Mouse (Mus musculus) right cerebral cortex, postnatal 25 days (tissue): Measurements from ENCODE around the gene Hgfac.

Source experiments
- DNase-seq: peaks from one replicate; pipeline ENCODE4 v3.0.0; 2022

Hgfac gene

DNA sequence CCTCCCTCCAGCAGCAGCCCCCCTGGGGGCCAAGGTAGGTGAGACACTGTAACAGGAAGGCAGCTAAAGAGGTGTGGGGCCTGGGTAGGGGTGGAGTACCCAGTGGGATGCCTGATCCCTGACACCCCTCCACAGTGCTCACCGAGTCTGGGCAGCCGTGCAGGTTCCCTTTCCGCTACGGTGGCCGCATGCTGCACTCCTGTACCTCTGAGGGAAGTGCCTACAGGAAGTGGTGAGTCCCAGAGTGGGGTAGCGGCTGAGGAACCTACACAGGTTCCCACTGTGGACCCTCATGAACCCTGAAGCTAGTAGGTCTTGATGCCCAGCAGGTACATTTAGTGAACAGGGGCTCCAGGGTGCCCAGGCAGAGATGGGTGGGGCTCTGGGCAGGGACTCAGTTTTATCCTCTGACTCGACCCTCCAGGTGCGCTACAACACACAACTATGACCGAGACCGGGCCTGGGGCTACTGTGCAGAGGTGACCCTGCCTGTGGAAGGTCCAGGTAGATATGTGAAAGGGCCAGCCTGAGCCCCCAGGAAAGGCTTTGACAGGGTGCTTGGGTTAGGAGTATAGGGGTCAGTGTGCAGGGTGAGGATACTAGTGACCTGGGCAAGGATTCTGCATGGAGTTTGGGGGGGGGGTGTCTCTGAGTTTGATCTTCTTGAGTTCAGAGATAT lies 1.3 kb downstream of the Hgfac start:
- no peak for DNase-seq

- peak; percentile 45 for DNase-seq
Measured at GRCm38 (mm10) chr5:35043110-35043451, 1.8 kb downstream of the Hgfac start.

GRCm38 (mm10) chr5:35050541-35050940 lies 9.2 kb downstream of the Hgfac start:
- DNase-seq = no peak

DNA sequence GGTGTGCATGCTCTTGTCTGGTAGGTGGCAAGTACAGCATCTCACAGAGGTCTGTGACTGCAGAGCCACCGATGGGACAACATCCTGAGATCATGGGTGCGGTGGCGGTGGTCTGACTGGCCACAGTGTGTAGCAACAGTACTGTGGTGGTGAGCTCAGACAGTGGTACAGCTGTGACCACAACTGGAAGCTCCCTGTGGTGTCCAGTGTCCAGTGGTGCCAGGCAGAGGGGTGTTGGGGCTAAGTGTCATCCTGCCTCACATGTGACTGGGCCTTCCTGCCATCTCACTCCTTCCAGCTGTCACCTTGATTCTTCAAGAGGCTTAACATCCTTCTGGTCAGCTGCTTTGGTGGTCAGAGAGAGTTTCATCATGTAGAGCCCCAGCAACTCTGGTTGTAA lies 13.3 kb downstream of the Hgfac start:
- no peak for DNase-seq

DNA sequence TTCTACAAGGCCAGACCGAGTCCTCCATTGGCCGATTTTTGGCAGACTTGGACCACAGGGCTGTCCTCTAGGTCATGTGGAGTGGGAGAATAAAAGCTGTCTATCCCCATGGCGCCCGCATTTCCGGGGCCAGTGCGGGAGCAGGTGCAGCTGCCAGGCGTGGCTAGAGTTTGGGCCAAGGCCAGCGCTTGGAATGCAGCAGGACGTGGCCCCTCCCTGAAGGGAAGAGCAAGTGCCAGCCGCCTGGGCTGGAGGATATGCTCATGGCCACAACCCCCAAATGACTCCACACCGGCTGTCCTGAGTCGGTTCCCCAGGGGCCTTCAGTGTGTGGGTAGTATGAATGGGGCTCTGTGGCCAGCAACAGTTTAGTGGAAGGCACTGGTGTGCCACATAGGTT lies 13.8 kb downstream of the Hgfac start:
- DNase-seq = no peak

DNA sequence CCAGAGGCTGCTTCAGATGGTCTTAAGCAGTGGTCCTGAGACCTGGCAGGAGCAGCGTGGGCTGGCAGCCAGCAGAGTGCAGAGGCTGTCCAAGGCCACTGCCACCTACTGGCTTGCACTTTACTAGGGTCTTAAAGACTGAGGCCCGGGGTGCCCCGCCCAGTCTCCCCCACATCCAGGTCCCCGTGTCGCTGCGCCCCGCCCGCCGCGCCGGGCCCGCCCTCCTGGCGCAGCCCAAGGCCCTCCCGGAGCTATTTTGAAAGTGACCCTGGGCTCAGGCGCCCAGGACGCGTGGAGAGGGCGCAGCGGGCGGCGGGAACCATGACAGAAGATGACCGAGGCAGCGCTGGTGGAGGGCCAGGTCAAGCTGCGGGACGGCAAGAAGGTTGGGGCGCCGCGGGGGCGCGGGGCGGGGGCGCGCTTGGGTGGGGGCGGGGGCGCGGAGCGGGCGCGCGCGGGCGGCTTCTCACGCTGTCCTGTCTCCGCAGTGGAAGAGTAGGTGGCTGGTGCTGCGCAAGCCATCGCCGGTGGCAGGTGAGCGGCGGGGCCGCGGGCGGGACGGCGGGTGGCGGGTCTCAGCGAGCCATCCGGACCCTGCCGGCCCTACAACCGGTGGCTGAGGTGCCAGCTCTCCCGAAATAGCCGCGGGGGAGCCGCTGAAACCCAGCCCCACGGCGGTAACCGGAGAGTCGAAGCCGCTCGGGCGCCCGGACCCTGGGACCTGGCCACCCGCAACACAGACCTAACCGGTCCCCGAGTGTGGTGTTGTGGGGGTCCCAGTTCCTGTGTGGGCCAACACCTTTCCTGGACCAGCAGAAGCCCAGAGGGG lies 15.5 kb downstream of the Hgfac start, which contains the start of gene Dok7:
Gene Dok7, plus strand, starts transcription at position 163 of the 829 bp plus-strand sequence.
- DNase-seq = peak; percentile 55

DNA sequence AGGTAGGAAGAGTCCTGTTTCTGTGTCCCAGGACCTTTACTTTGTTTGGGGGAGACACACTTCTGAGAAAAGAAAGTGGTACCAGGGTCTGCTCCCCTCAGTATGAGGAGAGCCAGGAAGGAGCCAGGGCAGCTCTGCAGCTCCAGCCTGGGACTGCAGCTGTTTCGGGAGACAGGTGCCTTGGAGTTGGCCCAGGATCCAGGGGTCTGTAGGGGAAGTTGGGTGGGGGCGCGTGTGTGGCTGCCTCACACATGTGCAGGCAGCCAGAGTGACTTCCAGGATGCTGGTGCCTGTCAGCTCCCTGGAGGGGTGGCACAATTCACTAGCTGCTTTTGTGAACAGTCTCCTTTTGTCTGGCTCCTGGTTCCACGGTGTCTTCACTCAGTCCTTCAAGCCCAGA lies 16.3 kb downstream of the Hgfac start:
- DNase-seq = no peak

- no peak for DNase-seq
Measured at GRCm38 (mm10) chr5:35058216-35058615, 16.9 kb downstream of the Hgfac start.

- DNase-seq = no peak
Measured at GRCm38 (mm10) chr5:35060098-35060497, 18.8 kb downstream of the Hgfac start.

DNA sequence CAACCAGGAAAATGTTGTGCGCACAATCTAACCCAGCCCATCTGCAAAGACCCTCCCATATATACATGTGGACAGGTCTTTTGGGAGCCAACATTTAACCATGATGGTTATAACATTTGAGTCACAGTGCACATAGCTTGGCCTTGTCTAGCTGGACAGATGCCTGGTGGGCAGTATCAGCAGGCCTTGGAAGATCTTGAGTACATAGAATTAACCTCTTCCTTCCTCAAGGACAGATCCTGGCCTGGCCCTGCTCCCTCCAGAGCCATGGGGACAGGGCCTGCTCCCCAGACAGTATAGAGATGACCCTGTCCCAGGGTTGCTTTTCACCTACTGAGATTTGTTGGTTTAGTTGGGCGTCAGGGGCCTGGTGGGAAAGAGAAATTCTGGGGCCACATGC lies 28.5 kb downstream of the Hgfac start:
- no peak for DNase-seq

- no peak for DNase-seq
Measured at GRCm38 (mm10) chr5:35070314-35070713, 29.0 kb downstream of the Hgfac start.

DNA sequence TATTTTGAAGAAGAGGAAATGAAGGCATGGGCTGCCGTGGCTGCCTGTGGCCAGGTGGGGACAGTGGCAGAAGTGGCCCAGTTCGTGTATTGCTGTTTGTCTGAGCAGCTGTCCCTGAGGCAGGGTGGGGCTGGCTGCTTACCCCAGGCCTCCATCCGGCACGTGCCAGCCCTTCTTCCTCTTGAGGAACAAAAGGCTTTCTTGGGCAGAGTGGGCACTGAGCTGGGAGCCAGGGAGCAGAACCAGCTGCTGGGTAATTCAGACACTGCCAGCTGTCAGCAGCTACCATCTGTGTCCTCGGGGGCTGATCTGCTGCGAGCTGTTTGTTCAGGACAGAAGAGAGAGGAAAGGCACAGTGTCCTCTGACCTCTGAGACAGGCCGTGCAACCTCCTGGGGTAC lies 29.6 kb downstream of the Hgfac start:
- no peak for DNase-seq

GRCm38 (mm10) chr5:35071855-35072254 lies 30.5 kb downstream of the Hgfac start:
- no peak for DNase-seq

DNA sequence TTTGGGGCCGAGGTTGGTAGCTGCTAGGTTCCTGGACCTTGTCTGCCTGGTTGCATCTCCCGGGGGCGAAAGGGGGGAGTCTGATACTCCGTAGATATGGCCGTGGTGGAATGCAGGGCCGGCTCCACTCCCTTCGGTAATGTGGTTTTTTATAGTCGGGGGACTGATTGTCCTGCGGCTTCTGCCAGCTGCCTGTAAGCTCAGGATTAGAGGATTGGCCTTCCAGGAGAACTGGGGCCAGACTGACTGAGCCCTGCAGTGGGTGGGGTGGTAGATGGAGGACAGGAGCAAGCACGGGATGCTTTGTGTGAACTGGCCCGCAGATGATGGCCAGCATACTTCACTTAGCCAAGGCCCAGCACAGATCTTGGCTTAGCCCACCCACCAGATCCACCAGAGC lies 31.9 kb downstream of the Hgfac start:
- no peak for DNase-seq

- DNase-seq = no peak
Measured at GRCm38 (mm10) chr5:35073992-35074391, 32.7 kb downstream of the Hgfac start.

DNA sequence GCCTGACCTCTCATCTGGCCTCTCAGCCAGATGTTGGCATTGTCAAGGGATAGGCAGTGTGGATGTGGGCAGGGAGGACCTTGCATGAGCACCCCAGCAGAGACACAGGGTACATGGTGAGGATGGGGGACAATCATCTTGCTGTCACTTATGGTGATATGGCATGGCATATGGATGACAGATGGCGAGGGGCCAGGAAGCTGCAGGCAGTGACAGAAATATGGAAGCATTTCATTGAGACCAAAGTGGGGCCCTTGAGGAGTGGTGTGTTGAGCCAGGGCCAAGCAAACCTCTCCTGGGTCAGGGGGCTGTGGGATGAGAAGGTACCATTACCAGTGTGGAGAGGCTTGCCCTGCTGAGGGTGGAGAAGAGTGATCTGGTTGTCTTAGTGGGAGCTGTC lies 35.1 kb downstream of the Hgfac start:
- DNase-seq = no peak

DNA sequence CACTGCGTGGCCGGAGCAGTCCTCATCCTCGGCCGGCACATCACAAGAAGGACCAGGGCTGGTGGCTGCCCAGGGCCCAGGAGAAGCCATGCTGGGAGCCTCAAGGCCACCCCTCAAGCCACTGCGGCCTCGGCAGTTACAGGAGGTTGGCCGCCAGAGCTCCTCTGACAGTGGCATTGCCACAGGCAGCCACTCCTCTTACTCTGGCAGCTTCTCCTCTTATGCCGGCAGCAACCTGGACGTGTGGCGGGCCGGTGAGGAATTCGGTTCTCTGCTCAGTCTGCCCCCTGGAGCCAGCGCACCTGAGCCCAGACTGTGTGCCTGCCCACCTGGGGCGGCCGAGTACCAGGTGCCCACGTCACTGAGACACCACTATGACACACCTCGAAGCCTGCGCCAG lies 37.8 kb downstream of the Hgfac start:
- DNase-seq = no peak

- no peak for DNase-seq
Measured at GRCm38 (mm10) chr5:35084913-35085312, 43.6 kb downstream of the Hgfac start.

DNA sequence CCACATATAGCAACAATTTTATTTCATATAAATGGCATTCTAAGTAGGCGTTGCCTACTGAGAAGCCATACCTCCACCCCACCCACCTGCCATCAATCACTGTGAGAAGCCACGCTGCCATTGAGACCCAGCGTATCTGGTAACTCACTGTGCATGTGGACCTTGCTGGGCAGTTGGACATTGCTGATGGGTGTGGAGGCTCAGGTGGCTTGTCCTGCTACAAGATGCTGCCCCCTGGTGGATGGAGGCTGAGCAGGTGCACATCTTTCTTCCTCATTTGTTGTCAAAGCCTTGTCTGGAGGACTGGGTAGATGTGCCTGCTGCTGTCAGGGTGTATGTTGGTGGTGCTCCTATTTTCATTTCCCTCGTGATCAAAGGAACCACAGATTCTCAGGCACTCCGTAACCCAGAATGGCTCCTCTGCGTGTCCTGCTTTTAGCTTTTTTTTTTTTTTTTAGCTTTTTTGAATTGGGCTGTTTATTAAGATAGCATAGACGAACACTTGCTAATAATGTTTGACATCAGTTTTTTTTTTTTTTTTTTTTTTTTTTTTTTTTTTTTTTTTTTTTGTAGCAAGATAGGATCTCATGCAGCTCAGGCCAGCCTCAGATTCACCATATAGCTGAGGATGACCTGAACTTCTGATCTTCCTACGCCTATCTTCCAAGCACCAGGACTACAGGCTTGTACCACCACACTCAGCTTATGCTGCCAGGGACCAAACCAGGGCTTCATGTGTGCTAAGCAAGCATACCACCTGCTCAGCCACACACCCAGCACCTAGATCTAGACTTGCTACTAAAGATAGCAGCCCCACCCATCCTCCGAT lies 47.7 kb downstream of the Hgfac start:
- peak; percentile 35 for DNase-seq

DNA sequence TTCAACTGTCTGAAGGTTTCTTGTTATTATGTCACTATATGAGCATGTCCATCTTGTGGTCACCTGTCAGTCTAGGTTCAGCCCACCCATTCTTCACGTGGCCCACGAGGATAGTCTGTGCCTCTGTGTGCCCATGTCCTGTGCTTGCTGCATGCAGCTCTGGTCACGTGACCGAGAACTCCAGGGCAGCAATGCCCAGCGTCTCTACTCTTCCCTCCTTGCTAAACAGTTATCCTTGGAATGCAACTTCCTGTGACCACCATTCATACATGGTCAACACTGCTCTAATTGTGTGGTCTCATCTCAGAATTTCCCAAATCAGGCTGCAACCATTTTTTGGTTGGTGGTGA lies 48.3 kb downstream of the Hgfac start:
- no peak for DNase-seq

DNA sequence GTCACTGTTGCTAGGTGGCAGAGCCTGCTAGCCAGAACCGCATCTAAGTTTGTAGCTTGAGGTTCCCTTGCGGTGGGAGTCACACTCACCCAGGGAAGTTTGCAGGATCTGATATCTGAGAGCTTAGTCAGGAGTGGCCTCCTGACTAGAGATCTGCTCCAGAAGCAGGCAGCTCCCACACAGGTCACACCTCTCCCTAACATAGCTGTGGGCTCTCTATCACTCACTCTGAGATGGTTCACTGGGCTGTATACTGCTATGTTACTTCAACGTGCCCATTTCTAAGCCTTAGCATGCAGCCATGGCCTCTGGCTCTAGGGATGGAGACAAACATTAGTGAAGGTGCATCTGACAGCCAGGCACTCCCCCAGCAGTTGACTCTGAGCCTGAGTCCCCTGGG lies 50.3 kb downstream of the Hgfac start:
- DNase-seq = no peak
